Comparison of ENCODE assay signal across 7 mouse cellular contexts in the genomic region with DNA sequence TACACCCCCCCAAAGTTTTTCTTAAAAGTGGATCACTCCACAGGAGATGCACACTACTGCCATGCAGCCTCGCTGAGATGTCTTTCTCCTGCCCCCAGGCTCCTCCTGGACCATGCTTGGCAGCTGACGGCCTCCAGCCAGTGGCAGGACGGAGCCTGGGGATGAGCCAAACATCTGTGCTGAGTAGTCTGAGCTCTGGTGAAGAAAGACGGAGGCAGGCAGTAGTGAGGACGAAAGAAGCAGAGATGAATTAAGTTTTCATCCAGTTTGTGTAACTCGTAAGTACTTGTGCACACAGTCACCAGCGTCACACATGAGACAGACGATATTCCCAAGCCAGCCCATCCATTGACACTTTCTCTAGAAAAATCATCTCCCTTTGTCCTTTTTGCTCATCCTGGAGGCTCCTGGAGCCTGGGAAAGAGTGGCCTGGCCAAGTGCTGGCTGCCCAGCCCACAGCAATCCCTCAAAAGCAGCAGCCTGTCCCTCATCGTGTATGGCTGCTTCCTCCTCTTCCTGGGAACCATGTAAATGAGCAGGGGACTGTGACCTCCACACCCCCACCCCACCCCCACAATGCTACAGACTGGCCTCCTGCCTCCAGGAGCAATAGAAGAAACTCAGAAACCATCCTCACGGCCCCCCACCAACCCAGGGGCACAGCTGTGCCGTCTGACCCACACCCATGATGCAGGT.
A peak's percentile ranks its signal among the peaks of the same experiment; 100 is the strongest.
DNase-seq lines count a peak whose midpoint lies in the region; ATAC-seq and TF ChIP-seq lines count a peak whose summit lies in the region.

No protein-coding gene starts in this region.

- H3K36me3 ChIP-seq in thymus, adult 2 months (ENCODE audit: control insufficient read depth, insufficient read depth, low read length): no peaks in the 10 kb centered on the region
- no peaks in the 10 kb centered on the region for H3K36me3 ChIP-seq in forebrain, embryonic 13.5 days (ENCODE audit: poor library complexity, severe bottlenecking)
- no peaks in the 10 kb centered on the region for H3K36me3 ChIP-seq in hindbrain, embryonic 16.5 days (ENCODE audit: control insufficient read depth, insufficient read depth, low read length)

- no peak for TF ChIP-seq CTCF in thymus, adult 2 months (IDR thresholded peaks at IDR 0.05; ENCODE audit: borderline replicate concordance, control insufficient read depth, extremely low read depth, insufficient read depth, low read length, poor library complexity)

- WGBS in thymus, adult 2 months: 32% methylated on average over 11 of the region's 11 CpGs
- 42% methylated on average over 11 of the region's 11 CpGs for WGBS in forebrain, embryonic 13.5 days
- 41% methylated on average over 11 of the region's 11 CpGs for WGBS in hindbrain, embryonic 16.5 days

- H3K27me3 ChIP-seq in thymus, adult 2 months (ENCODE audit: control insufficient read depth, insufficient read depth, low read length): peaks cover 4% of the 10 kb centered on the region; the same call in 1 of the 2 replicates
- peaks cover 60% of the 10 kb centered on the region for H3K27me3 ChIP-seq in forebrain, embryonic 13.5 days
- no peaks in the 10 kb centered on the region for H3K27me3 ChIP-seq in hindbrain, embryonic 16.5 days (replicated peaks; ENCODE audit: control insufficient read depth, insufficient read depth, low read length)

- H3K27ac ChIP-seq in thymus, adult 2 months (ENCODE audit: control insufficient read depth, insufficient read depth, low read length): no peak overlapping the region
- H3K27ac ChIP-seq in forebrain, embryonic 13.5 days: no peak overlapping the region
- no peak overlapping the region for H3K27ac ChIP-seq in hindbrain, embryonic 16.5 days (ENCODE audit: low read depth, low read length)

- no peak for TF ChIP-seq POLR2A in thymus, adult 2 months (IDR thresholded peaks at IDR 0.05; ENCODE audit: control insufficient read depth, extremely low read depth, insufficient read depth, low read length, poor library complexity)

- H3K9ac ChIP-seq in forebrain, embryonic 13.5 days: peak overlapping the region; percentile 26; the same call in 1 of the 2 replicates
- peak overlapping the region; percentile 75 for H3K9ac ChIP-seq in hindbrain, embryonic 16.5 days (ENCODE audit: low read depth, low read length)

- no peaks in the 10 kb centered on the region for H3K9me3 ChIP-seq in forebrain, embryonic 13.5 days (replicated peaks)
- H3K9me3 ChIP-seq in hindbrain, embryonic 16.5 days (ENCODE audit: control insufficient read depth, low read length): no peaks in the 10 kb centered on the region

- peak overlapping the region; percentile 22 for H3K4me3 ChIP-seq in thymus, adult 2 months (ENCODE audit: control insufficient read depth, insufficient read depth, low read length)
- peak overlapping the region; percentile 54 for H3K4me3 ChIP-seq in forebrain, embryonic 13.5 days
- peak overlapping the region; percentile 67 for H3K4me3 ChIP-seq in hindbrain, embryonic 16.5 days (ENCODE audit: low read length)

- no peak for DNase-seq in thymus, adult 2 months
- no peak for DNase-seq in thymus, postnatal 0 days (ENCODE audit: low spot score)
- peak; percentile 32 for DNase-seq in neural tube, embryonic 10.5 days (ENCODE audit: extremely low spot score, low spot score)
- DNase-seq in layer of hippocampus, adult 11-12 months (ENCODE audit: low spot score): no peak
- no peak for DNase-seq in layer of hippocampus, adult 9-11 months

- ATAC-seq in forebrain, embryonic 13.5 days: no peak
- no peak for ATAC-seq in hindbrain, embryonic 16.5 days

- peak overlapping the region; percentile 98 for H3K4me2 ChIP-seq in forebrain, embryonic 13.5 days
- peak overlapping the region; percentile 90 for H3K4me2 ChIP-seq in hindbrain, embryonic 16.5 days (ENCODE audit: low read length)

- H3K4me1 ChIP-seq in thymus, adult 2 months (replicated peaks; ENCODE audit: control insufficient read depth, insufficient read depth, low read length): peaks cover 21% of the 10 kb centered on the region
- peaks cover 43% of the 10 kb centered on the region for H3K4me1 ChIP-seq in forebrain, embryonic 13.5 days
- peaks cover 37% of the 10 kb centered on the region for H3K4me1 ChIP-seq in hindbrain, embryonic 16.5 days (ENCODE audit: control insufficient read depth, insufficient read depth, low read depth, low read length)
